Mouse (Mus musculus) CH12F3 (cell line): ENCODE measurements around the gene Dnase2a.
"Not testable (repeated sequence)": the region's sequence is repeated elsewhere in the genome, so short reads cannot be mapped to it uniquely, and the experiment has no call there.

Experiments
- in situ Hi-C: fragments of 300-500 bp; cut with MboI; formaldehyde crosslinking; loops from 2 replicates; pipeline ENCODE4 v1.14.3; 2020; ENCODE audit warnings: low sequenced_read_pairs

The Dnase2a gene

DNA sequence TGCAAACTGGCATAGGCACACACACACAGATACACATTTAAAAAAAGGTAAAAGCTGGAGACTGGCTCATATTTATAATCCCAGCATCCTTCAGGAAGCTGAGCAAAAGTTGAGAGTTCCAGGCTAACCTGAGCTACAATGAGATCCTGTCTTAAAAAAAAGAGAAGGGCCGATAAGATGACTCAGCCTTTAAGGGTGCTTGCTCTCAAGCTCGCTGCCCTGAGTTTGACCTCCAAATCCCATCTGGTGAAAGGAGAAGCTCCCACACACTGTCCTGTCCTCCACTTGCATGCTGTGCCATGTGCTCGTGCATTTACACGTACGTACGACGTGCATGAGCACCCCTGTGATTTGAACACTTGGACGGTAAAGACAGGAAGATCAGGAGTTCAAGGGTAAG, 867 bp upstream of the Dnase2a start:
- in situ Hi-C loops: no loop called here

GRCm38 (mm10) chr8:84907979-84908378, 381 bp upstream of the Dnase2a start:
- in situ Hi-C loops: not testable (repeated sequence)

DNA sequence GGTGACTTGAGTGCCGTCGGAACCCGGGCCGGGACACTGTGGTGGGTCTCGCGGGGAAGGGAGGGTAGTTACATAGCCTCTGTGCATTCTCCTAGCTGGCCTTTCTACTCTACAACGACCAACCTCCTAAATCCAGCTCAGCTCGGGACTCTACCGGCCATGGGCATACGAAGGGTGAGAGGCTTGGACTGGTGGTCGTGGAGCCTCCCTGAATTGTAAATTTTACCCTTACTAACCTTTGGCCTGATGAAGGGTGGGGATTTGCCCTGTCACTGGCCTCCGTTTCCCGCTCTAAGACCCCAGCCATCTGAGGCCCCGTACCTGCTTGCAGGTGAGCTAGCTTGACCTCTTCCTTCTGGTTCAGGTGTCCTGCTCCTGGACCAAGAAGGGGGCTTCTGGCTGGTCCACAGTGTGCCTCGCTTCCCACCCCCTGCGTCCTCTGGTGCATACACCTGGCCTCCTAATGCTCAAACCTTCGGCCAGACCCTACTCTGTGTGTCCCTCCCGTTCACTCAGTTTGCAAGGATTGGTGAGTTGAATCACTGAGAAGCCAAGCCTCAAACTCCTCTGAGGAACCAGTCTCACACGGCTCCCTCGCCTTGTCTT, 905 bp downstream of the Dnase2a start:
- in situ Hi-C loops: no loop called here

- in situ Hi-C loops: no loop called here
Measured at GRCm38 (mm10) chr8:84909949-84910348, 1.6 kb downstream of the Dnase2a start.

GRCm38 (mm10) chr8:84910551-84910950, 2.2 kb downstream of the Dnase2a start:
- in situ Hi-C loops: no loop called here

DNA sequence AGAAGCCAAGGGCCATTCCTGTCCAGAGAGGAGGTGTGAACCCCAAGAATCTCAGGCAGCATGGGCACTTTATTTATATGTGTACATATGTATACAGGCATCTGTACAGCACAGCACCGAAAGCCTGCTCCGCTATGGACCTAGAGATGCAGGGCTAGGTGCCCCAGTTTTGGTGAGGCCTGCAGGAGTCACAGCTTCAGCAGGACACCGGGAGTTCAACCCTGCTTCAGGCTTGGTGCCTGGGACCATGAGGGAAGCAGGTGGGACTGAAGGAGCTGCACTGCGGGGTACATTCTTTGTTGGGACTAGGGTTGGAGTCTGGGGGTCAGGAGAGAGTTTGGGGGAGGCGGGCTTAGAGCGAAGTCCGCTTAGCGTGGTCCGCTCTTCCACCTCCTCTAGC, 3.5 kb downstream of the Dnase2a start:
- in situ Hi-C loops: no loop called here

DNA sequence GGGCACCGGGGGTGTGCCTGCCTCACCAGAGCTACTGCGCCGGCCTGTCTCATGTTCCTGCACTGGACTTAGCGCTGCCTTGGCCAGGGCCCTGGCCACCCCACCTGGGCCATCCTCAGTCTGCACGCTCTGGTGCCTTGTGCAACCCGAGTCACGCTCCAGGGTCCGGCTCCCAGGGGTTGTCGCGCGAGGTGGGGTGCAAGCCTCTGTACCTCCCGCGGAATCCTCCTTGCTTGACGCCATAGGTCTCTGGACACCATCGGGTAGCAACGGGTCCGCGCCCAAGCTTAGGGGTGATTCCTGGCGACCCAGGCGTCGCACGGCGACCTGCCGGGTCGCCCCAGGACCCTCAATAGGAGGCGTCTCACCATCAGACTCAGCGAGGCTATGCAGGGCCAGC, 4.0 kb downstream of the Dnase2a start:
- in situ Hi-C loops: no loop called here

- in situ Hi-C loops: no loop called here
Measured at GRCm38 (mm10) chr8:84912895-84913501, 4.6 kb downstream of the Dnase2a start.

DNA sequence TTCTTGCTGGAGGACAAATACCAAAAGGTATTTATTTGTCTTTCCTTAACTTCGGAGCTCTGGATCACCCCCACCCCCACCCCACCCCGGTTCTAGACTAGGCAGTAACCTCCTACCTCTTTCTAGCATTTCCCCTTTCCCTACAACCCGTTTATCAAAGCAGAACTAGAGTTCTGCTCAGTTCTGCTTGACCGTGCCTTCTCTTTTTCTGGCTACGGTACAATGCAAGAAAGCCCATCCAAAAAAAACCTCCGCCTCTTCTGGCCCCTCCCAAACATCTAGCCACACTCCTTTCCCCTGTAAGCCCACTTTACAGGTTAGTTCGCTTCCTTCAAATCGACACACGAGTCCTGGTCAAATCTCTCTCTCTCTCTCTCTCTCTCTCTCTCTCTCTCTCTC, 5.1 kb downstream of the Dnase2a start:
- in situ Hi-C loops: no loop called here

- in situ Hi-C loops: no loop called here
Measured at GRCm38 (mm10) chr8:84913960-84914359, 5.6 kb downstream of the Dnase2a start.

GRCm38 (mm10) chr8:84915269-84915668, 6.9 kb downstream of the Dnase2a start:
- in situ Hi-C loops: no loop called here

- in situ Hi-C loops: no loop called here
Measured at GRCm38 (mm10) chr8:84917781-84918180, 9.4 kb downstream of the Dnase2a start.

DNA sequence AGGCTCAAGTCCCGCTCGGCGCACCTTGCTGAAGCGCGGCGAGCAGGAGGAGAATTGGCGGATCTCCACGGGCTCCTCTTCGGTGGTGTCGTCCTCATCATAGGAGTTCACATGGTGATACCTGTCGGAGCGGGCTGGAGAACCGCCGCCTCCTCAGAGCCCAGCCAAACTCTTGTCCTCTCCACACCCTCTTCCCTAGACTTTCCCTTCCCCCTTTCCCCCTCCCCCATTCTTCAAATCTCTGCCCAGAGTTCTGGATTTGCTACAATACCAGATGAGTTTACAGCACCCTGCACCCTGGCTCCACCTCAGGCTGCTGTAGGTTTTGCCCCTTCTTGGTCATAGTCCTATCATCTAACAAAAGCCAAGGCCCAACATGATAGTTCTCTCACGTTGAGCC, 10.3 kb downstream of the Dnase2a start:
- in situ Hi-C loops: no loop called here

- in situ Hi-C loops: no loop called here
Measured at GRCm38 (mm10) chr8:84921596-84921995, 13.2 kb downstream of the Dnase2a start.

DNA sequence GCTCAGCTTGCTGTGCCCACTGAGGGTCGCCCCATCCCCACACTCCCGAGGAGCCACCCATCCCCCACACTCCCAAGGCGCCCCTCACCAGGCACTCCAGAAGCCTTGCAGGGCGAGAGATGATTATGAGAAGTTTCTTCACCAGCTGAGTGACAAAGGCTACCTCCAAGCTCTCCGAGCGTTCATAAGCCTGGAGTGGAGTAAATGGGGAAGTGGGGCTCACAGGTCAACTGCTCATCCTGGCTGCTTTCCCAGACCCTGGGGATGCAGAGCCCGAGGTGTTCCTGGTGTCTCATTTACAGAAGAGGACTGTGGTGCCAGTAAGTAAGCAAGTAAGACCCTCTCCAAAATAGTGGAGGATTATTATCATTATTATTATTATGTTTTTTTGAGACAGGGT, 17.2 kb downstream of the Dnase2a start:
- in situ Hi-C loops: no loop called here

GRCm38 (mm10) chr8:84927513-84927912, 19.2 kb downstream of the Dnase2a start:
- in situ Hi-C loops: no loop called here

DNA sequence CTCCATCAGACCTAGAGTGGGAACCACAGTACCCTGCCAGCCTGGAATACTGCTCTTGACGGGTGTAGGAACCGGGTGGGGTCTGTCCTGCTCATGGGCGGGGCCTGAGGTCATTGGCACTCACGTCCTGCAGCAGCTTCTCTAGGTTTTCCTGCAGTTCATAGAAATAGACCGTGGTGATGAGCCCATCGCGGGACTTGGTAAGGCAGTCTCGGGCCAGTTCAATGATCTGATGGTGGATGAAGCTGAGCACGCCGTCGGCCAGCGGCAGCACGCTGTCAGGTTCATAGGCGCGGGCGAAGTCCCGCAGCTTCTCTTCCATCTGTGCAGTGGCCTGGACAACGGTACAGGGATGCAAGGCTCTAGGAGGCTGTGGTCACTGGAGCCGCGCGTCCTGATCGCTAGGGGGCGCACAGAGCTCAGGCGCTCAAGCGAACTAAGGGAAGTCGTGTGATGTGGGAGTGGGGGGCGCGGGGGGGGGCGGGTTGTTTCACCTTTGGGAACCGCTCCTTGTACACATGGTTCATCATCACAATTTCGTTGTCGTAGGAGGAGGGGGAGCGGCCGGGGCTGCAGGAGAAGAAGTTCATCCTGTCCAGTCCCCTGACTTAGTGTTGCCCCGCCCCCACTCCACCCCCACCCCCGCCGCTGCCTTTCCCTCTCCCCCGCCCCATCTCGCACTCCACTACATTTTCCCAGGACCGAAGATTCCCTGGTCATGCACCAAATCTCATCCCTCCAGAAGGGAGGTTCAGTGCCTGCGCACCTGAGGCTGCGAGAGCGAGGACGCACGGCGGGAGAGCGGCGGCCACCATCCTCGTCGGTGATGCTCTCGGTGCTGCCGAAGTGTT, 20.3 kb downstream of the Dnase2a start:
- in situ Hi-C loops: no loop called here

GRCm38 (mm10) chr8:84930582-84930981, 22.2 kb downstream of the Dnase2a start:
- in situ Hi-C loops: no loop called here

GRCm38 (mm10) chr8:84933767-84934559, 25.6 kb downstream of the Dnase2a start:
- in situ Hi-C loops: no loop called here

DNA sequence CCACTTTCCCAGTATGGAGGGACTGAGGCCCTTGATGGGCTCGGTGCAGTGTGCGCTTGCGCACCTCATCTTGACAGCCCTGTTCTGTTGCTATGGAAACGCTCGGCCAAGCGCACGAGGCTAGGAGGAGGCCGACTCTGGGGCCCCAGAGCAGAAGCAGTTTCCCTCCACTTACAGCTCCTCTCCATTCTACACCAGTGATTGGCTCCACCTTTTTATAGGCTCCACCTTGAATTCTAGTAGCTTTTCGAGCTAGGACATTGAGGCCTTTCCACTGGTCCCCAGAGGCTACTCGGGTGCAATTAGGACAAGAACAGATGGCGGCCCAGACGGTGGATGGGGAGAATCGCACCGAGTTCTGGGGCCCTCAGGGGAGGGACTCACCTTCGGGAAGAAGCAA, 26.5 kb downstream of the Dnase2a start:
- in situ Hi-C loops: no loop called here

GRCm38 (mm10) chr8:84935489-84935888, 27.1 kb downstream of the Dnase2a start:
- in situ Hi-C loops: no loop called here
